ENCODE assay signal across 9 mouse cellular contexts in genomic region chr5:97300861-97301260, GRCm38 (mm10).
DNase-seq lines count a peak whose midpoint lies in the region; ATAC-seq and TF ChIP-seq lines count a peak whose summit lies in the region.
"Had no signal": no experiment of that assay in that cellular context is flagged by ENCODE, and none has a peak within 500 bp of the region (broad histone marks: within the 10 kb centered on the region; RNA-seq: fewer than 3 reads in every experiment).

No protein-coding gene starts in this region.

- H3K9ac ChIP-seq in liver, embryonic 12.5 days, result no peak overlapping the region
- no peak overlapping the region for H3K9ac ChIP-seq in liver, postnatal 0 days (replicated peaks)
- H3K9ac ChIP-seq in forebrain, embryonic 14.5 days (ENCODE audit: low read length), result no peak overlapping the region
- H3K9ac ChIP-seq: lung, embryonic 15.5 days had no signal

- 68% methylated on average over 5 of the region's 5 CpGs for WGBS in liver, embryonic 12.5 days (ENCODE audit: insufficient replicate concordance)
- WGBS in liver, postnatal 0 days (ENCODE audit: insufficient replicate concordance), result 71% methylated on average over 5 of the region's 5 CpGs
- 40% methylated on average over 5 of the region's 5 CpGs for WGBS in forebrain, embryonic 14.5 days
- WGBS in thymus, adult 2 months, result 90% methylated on average over 5 of the region's 5 CpGs

- no peak for DNase-seq in liver, postnatal 0 days
- DNase-seq in forebrain, embryonic 14.5 days (ENCODE audit: low spot score), result peak; percentile 79
- peak; percentile 49 to 56 for DNase-seq in left cerebral cortex, postnatal 10 days (ENCODE audit: extremely low spot score in 1 of 2, low spot score in 2 of 2)
- DNase-seq in right cerebral cortex, postnatal 14 days, result peak; percentile 42
- DNase-seq in ovary, adult 18-20 months (ENCODE audit: low spot score), result no peak
- no peak for DNase-seq in thymus, adult 2 months
- DNase-seq in spleen, postnatal 4 days (ENCODE audit: low spot score in 2 of 2), result no peak

- no peaks in the 10 kb centered on the region for H3K36me3 ChIP-seq in liver, embryonic 12.5 days
- H3K36me3 ChIP-seq in liver, postnatal 0 days (replicated peaks; ENCODE audit: insufficient read depth, low read length), result no peaks in the 10 kb centered on the region
- no peaks in the 10 kb centered on the region for H3K36me3 ChIP-seq in forebrain, embryonic 14.5 days (ENCODE audit: control insufficient read depth, insufficient read depth, low read length)
- no peaks in the 10 kb centered on the region for H3K36me3 ChIP-seq in thymus, adult 2 months (ENCODE audit: control insufficient read depth, insufficient read depth, low read length)
- H3K36me3 ChIP-seq: lung, embryonic 15.5 days had no signal

- no peak for TF ChIP-seq EP300 in liver, postnatal 0 days (IDR thresholded peaks at IDR 0.05; ENCODE audit: low read depth)

- no peak for TF ChIP-seq POLR2A in thymus, adult 2 months (IDR thresholded peaks at IDR 0.05; ENCODE audit: control insufficient read depth, extremely low read depth, insufficient read depth, low read length, poor library complexity)

- H3K9me3 ChIP-seq in liver, embryonic 12.5 days (replicated peaks), result no peaks in the 10 kb centered on the region
- H3K9me3 ChIP-seq in liver, postnatal 0 days (ENCODE audit: low read length), result no peaks in the 10 kb centered on the region
- H3K9me3 ChIP-seq in forebrain, embryonic 14.5 days (replicated peaks; ENCODE audit: control insufficient read depth, low read length), result no peaks in the 10 kb centered on the region
- H3K9me3 ChIP-seq: lung, embryonic 15.5 days had no signal

- peak; percentile 48 for ATAC-seq in liver, embryonic 12.5 days
- no peak for ATAC-seq in liver, postnatal 0 days
- ATAC-seq in forebrain, embryonic 14.5 days, result peak; percentile 83

- no peaks in the 10 kb centered on the region for H3K4me1 ChIP-seq in liver, embryonic 12.5 days
- no peaks in the 10 kb centered on the region for H3K4me1 ChIP-seq in liver, postnatal 0 days (ENCODE audit: insufficient read depth)
- H3K4me1 ChIP-seq in forebrain, embryonic 14.5 days (ENCODE audit: control insufficient read depth, insufficient read depth, low read length), result 0 out of 2 replicates have a peak, but pooled peaks cover 3% of the 10 kb centered on the region
- H3K4me1 ChIP-seq in thymus, adult 2 months (replicated peaks; ENCODE audit: control insufficient read depth, insufficient read depth, low read length), result no peaks in the 10 kb centered on the region
- H3K4me1 ChIP-seq: lung, embryonic 15.5 days had no signal

- no peak overlapping the region for H3K27ac ChIP-seq in liver, embryonic 12.5 days
- no peak overlapping the region for H3K27ac ChIP-seq in liver, postnatal 0 days (ENCODE audit: low read depth)
- peak overlapping the region; percentile 30; the same call in 1 of the 2 replicates for H3K27ac ChIP-seq in forebrain, embryonic 14.5 days (ENCODE audit: low read depth, low read length)
- H3K27ac ChIP-seq in thymus, adult 2 months (ENCODE audit: control insufficient read depth, insufficient read depth, low read length), result no peak overlapping the region
- H3K27ac ChIP-seq: lung, embryonic 15.5 days had no signal

- no peak for TF ChIP-seq CTCF in liver, postnatal 0 days (IDR thresholded peaks at IDR 0.05; ENCODE audit: low read depth)
- TF ChIP-seq CTCF in thymus, adult 2 months (IDR thresholded peaks at IDR 0.05; ENCODE audit: borderline replicate concordance, control insufficient read depth, extremely low read depth, insufficient read depth, low read length, poor library complexity), result no peak

- H3K27me3 ChIP-seq in liver, embryonic 12.5 days (replicated peaks), result no peaks in the 10 kb centered on the region
- H3K27me3 ChIP-seq in liver, postnatal 0 days (ENCODE audit: insufficient read depth, low read length), result no peaks in the 10 kb centered on the region
- no peaks in the 10 kb centered on the region for H3K27me3 ChIP-seq in forebrain, embryonic 14.5 days (replicated peaks; ENCODE audit: control insufficient read depth, insufficient read depth, low read length)
- no peaks in the 10 kb centered on the region for H3K27me3 ChIP-seq in thymus, adult 2 months (ENCODE audit: control insufficient read depth, insufficient read depth, low read length)
- H3K27me3 ChIP-seq: lung, embryonic 15.5 days had no signal

- no peak overlapping the region for H3K4me3 ChIP-seq in liver, embryonic 12.5 days
- H3K4me3 ChIP-seq in liver, postnatal 0 days (ENCODE audit: low read depth, low read length), result no peak overlapping the region
- H3K4me3 ChIP-seq in forebrain, embryonic 14.5 days (ENCODE audit: low read depth, low read length), result no peak overlapping the region
- H3K4me3 ChIP-seq in thymus, adult 2 months (ENCODE audit: control insufficient read depth, insufficient read depth, low read length), result no peak overlapping the region
- H3K4me3 ChIP-seq: lung, embryonic 15.5 days had no signal

- intact Hi-C loops in left cerebral cortex, postnatal 10 days (cut with DNase I), result no loop called here

- no peak overlapping the region for H3K4me2 ChIP-seq in liver, embryonic 12.5 days
- H3K4me2 ChIP-seq in liver, postnatal 0 days (ENCODE audit: low read depth, low read length), result no peak overlapping the region
- no peak overlapping the region for H3K4me2 ChIP-seq in forebrain, embryonic 14.5 days (ENCODE audit: low read length)
- H3K4me2 ChIP-seq: lung, embryonic 15.5 days had no signal

Comparison
In these comparisons a context has a peak if more than half of its experiments do, and no peak if none do; other contexts are left out.
1. DNase-seq: peak in forebrain, embryonic 14.5 days (single experiment), left cerebral cortex, postnatal 10 days (2 of 2) and right cerebral cortex, postnatal 14 days (single experiment); none in liver, postnatal 0 days (single experiment), ovary, adult 18-20 months (single experiment), thymus, adult 2 months (single experiment) and spleen, postnatal 4 days (0 of 2).